Mouse (Mus musculus) gastrocnemius, postnatal 4 days (tissue): Measurements from ENCODE around the gene Fam192a. TPM values are rescaled to one million over a fixed set of nuclear protein-coding genes. Genes with fewer than 3 reads are reported as not detected.

ENCODE experiments used
- DNase-seq, 2 experiments: peaks; one replicate each; pipeline ENCODE4 v3.0.0; 2021 to 2022; ENCODE audit warnings: low spot score in 2 of 2, mixed read lengths in 2 of 2
- long read RNA-seq, 2 experiments: library from polyadenylated mRNA; stranded (forward); transcript quantifications; one replicate each; pipeline ENCODE4 v2.0.0; 2021
- total RNA-seq, 2 experiments: library from RNA; stranded (reverse); gene quantifications; 2 replicates each; pipeline ENCODE4 v1.2.3; 2021

Gene Fam192a
- 10 to 100 TPM; 27.1 to 33.0 TPM for total RNA-seq
- long read RNA-seq, experiment 1, transcript Fam192a-201 (8 exons, 2,873 nt): major isoform, 29 of 51 reads
- long read RNA-seq, experiment 1, partial matches to known transcripts: 0 of 51 reads
- long read RNA-seq, experiment 1, other reads (novel, unspliced or antisense): 22 of 51 reads
- long read RNA-seq, experiment 2, transcript Fam192a-201 (8 exons, 2,873 nt): major isoform, 39 of 51 reads
- long read RNA-seq, experiment 2, partial matches to known transcripts: 1 of 51 reads
- long read RNA-seq, experiment 2, other reads (novel, unspliced or antisense): 11 of 51 reads

DNA sequence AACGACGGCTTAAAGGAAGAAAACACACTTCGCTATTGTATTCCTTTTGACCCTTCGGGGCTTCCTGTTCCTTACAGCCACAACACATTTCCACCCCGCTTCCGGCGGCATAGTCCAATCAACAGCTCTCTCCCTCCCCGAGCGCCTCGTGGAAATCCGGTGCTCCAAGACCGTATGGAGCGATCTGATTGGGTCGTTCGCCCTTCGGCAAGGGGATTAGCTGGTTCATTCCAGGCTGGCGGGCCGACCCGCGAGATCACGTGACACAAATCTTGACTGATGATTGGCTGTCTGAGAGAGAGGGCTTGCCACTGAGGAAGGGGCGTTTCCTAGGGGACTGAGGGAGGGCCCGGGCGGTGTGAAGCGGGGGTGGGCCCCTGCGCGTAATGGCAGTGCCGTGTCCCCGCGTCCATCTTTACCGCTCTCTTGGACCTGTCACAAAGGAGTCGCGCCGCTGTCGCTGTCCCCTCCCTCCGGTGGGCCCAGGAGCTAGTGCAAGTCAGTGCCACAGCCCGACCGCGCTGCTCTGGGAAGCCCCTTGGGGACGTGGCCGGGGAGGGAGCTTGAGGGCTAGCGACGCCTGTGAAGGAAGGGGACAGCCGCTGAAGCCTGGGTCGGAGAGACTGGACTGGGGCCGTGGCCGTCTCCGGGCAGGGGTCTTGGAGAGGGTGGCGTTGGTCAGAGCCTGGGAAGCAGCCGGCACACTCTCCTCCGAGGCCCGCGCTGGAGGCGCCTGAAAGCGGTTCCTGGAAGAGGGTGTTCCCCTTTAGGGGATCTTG, at the start of gene Fam192a, which contains the start of gene Rspry1:
Gene Fam192a (minus strand): TSS at position 391 of the 779 bp plus-strand sequence.
Gene Rspry1 (plus strand): TSS at position 331 of the 779 bp plus-strand sequence.
- DNase-seq: peak; percentile 99

DNA sequence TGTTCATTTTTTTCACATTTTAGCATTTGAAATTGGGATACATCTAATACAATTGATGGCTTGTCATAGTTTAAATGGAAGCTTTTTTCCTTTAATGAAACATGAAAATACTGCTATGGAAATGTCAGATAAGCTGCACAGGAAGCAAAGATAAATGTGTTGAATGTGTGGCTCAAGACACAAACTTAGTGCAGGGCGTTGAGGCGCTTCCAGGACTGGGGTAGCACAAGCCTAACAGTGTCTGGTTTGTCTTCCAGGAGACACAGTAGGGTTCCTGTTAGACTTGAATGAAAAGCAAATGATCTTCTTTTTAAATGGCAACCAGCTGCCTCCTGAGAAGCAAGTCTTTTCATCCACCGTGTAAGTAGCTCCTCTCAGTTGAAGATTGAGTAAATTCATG, 47.7 kb upstream of the Fam192a start:
- DNase-seq: no peak

GRCm38 (mm10) chr8:94646165-94646564, 44.4 kb upstream of the Fam192a start:
- DNase-seq: no peak

DNA sequence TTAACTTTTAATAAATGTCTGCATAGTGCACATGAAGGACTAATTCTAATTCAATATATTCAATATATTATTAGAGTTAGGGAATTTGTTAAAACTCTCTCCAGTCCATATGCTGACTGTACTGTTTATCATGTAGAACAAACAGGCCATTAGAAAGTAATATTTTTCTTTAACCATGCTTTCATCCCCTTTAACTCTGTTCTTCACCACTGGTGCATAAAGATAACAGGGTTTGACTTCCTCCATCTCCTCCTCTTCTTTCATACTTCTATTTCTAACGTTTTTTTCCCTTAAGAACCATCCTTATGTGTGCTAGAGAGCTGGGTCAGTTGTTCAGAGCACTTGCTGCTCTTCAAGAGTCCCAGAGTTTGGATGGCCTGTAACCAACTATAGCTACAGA, 43.4 kb upstream of the Fam192a start:
- no peak for DNase-seq

DNA sequence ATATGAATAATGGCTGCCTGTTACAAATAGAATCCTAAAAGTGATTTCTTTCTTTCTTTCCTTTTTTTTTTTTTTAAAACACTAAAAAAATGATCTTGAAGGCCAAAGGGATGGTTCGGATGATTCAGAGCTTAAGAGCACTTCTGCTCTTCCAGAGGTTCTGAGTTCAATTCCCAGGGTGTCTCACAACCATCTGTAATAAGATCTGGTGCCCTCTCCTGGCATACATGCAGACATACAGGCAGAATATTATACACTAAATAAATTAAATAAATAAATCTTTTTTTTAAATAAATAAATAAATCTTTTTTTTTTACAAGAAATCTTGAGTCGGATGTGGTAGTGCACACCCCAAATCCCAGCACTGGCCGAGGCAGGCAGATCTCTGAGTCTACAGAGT, 40.1 kb upstream of the Fam192a start:
- DNase-seq: no peak

DNA sequence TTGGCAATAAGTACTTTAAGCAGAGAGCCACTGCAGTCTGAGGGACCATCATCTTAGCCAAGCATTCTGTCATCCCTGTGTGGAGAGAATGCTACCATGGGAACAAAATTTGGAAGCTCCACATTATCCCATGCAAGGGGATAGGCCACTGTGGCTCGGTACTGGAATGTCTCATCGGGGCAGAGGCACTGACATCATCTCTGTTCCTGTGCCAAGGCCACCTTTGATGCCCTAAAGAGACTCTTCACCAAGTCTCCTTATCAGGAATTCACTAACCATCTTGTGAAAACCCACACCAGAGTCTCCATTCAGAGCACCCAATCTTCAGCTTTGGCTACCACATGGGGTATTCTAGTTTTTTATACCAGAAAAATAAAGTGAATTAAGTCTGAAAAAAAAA, 39.4 kb upstream of the Fam192a start:
- no peak for DNase-seq

- DNase-seq: no peak
Measured at GRCm38 (mm10) chr8:94634211-94634610, 32.4 kb upstream of the Fam192a start.

GRCm38 (mm10) chr8:94633564-94634194, 31.9 kb upstream of the Fam192a start:
- DNase-seq: no peak

DNA sequence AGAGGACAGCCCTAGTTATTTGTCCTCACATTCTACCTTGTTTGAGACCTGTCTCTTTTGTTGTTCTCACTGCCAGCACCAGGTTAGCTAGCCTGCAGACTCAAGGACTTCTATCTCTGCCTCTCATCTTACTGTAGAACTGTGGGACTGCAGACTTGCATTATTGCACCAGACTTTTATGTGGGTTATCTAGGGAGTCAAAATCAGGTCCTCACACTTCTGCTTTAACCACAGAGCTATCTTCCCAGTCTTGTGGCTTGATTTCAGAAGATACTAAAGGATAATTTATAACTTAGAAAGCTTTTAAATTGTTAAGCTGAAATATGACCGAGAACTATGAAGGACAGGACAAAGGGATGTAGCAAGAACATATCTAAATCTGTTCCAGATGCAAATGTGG, 23.1 kb upstream of the Fam192a start:
- DNase-seq: no peak

DNA sequence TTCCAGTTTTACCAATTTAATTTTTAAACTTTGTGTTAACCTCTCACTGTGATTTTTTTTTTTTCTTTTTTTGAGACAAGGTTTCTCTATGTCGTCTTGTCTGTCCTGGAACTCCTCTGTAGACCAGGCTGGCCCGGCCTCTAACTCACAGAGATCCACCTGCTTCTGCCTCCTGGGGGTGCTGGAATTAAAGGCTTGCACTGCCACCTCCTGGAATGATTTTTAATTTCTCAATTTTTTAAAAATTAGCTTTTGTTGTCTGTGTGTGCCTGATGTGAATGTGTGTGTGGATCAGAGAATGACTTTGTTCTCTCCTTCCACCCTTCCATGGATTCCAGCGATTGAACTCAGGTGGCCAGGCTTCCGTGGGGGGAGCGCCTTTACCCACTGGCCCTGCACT, 5.3 kb upstream of the Fam192a start:
- no peak for DNase-seq

DNA sequence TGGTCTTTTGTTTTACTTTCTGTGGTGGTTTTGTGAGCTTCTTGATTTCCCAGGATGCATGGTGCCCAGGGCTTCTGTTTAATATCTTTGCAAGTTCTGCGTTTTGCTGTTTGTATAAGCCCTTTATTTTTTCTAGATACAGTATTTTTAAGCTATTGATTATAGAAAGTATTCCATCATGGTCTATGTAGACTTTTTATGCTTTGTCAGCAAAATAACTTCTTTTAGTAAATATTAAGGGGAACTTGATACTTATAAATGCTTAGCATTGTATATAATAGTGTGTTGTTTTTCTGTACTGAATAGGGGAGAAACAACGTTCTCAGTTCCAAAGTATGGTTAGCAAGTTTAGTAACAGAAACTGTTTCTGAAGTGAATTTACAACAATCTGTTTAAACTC, 2.2 kb upstream of the Fam192a start:
- DNase-seq: no peak

GRCm38 (mm10) chr8:94602471-94603131, 804 bp upstream of the Fam192a start:
- DNase-seq: peak in 1 of 2 experiments; percentile 17

DNA sequence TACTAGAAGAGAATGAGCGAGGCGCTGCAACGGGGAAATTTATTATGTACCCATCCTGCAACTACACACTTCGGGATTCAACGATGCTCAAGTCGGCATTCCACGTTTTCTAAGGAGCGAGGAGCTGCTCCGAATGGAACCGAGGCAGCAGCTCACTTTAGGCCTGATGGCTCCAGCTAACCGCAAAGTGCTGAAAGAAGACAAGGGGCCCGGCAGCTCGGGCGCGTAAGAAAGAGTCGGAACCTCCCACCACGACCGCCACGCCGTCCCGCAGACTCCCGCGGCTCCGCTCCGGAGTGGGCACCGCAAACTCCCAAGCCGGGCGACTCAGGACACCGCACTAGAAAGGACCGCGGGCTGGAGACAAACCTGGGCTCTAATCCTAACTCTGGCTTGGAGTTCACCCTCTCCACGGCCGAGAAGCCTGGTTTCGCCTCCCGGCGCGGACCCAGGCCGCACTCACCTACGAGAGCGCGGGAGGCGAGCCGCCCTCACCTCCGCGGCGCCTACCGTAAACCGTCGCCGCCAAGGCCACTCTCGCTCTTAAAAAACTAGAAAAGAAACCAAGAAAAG, 677 bp downstream of the Fam192a start:
- DNase-seq: peak in 1 of 2 experiments; percentile 26

- DNase-seq: no peak
Measured at GRCm38 (mm10) chr8:94600478-94600877, 1.3 kb downstream of the Fam192a start.

DNA sequence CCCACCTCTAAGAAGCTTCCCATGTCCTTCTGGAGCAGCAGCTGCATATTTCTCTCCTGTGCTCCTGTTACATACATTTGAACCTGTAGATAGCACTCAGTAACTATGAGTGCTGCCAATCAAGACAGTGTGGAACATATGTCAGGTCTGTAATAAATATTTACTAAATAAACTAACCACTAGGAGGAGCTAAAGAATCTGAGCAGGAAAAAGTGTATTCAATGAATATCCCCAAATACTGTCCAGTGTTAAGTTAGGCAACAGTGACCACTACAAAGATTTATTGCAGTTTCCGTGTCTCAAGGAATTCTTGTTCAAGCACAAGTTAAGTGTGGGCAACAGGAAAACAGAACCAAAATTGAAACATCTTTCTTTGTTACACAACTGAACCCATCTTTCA, 7.6 kb downstream of the Fam192a start:
- DNase-seq: no peak

DNA sequence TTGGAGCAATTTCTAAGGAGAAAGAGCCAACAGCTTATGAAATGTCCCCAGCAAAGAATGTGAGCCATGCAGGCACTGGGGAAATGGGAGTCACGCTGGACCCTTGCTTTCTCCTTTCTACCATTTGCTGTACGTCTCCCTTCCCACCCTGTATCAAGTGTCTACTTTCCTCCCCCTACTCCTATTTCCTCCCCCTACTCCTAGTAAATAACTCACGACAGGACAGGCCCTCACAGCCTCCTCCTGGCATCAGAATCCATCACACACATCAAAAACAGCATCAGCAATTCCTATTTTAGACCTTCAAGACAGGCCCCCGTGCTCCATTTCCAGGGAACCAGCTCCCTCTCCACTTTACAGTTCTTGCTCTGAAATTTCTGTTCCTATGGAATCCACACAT, 10.1 kb downstream of the Fam192a start:
- no peak for DNase-seq

DNA sequence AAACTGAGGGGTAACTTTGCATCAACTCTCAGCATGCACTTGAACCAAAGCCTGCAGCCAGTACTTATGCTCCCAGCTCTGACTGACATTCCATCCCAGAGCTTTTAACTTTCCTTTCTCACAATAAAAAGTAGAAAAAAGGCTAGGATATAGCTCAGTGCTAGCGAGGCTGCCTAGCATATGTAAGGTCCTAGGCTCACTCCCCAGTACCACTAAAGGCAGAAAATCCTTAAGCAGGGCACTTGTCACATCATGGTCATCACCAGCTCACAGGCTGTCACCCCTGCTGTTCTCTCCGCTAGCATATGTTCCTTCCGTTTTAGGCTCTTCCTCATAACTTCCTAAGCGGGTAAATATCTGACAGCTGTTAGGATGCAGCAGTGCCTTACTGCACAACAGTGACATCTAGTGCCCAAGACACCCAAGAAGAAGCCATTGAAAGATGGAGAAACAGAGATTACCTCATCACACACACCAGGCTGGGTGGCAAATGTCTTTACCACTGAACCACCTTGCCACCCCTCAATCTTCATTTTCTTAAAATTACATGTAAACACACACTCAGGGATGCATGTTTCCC, 17.5 kb downstream of the Fam192a start:
- no peak for DNase-seq

- DNase-seq: no peak
Measured at GRCm38 (mm10) chr8:94582569-94582968, 19.2 kb downstream of the Fam192a start.

DNA sequence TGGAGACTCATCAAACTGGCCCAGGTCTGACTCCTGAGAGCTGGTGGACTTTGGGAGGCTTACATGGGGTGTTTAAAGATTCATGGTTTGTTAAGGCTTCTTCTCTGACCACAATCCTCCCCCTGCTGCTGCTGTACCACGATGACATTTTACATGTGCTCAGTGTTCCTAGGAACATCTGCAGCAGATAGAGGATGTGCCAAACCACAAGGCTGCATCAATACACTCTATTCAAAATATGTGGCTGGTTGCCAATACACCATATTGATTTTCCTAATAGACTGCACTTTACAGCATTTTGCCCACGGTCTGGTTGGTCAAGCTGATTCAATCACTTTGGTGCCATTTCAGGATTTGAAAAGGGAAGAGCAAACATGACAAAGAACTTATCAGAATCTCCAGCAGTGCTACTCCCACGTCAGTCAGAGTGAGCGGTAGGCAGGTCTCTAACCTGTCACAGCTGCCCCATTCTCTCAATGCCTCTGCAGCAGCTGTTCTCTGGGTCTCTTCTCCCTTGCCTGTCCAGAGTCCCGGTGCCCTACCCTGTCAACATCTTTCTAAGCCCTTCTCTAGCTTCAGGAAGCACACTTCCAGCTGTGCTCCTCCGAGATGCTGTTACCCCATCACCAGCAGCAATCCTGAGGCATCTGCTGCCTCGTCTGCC, 19.8 kb downstream of the Fam192a start:
- DNase-seq: no peak

DNA sequence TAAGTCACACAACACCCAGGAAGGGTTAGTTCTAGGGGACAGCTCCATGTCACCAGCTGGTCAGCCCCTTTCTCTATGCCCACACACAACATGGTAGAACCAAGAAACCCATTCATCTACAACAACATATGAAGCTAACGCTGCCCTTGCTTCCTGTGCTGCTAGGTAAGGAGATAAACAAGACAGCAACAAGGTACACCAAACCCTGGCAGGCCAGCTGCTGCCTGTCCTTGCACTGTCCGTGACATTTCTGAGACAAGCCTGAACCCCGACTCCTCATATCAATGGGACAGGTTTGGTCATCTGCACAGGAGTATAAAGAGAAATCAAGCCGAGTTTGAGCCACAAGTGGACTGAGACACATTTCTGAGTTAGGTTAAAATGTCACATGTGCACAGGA, 26.6 kb downstream of the Fam192a start:
- DNase-seq: no peak
